Mouse (Mus musculus): ENCODE results near the gene Fance.

- TF ChIP-seq CTCF (IDR thresholded peaks at IDR 0.05; ENCODE audit: borderline replicate concordance, insufficient read depth, low read length) (no peak), POLR2A (IDR thresholded peaks at IDR 0.05; ENCODE audit: low read depth, low read length) (no peak)
These were observed 27.3 kb downstream of the Fance start for GRCm38 (mm10) chr17:28340578-28340977.

Measured in embryonic fibroblast, embryonic 13.5 days (primary cell).